In the genomic region with DNA sequence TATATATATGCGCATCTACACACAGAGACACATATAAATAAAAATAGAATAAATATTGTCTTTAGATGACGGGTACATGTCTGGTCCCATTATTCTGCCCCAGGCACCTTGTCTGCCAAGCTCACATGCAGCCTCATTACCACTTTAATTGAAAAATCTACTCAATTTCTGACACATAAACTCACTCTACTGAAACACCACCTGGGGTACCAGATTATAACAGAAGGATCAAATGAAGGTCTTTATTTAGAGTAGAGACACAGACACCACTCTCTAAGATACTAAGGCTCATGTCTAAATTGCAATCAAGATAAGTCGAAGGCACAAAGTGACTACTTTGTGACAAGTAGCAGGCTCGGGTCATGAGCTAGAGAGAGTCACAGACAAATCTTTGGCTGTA, we compare ENCODE assay signal across 19 mouse cellular contexts.
DNase-seq lines count a peak whose midpoint lies in the region; ATAC-seq and TF ChIP-seq lines count a peak whose summit lies in the region.
"Had no signal": no experiment of that assay in that cellular context is flagged by ENCODE, and none has a peak within 500 bp of the region (broad histone marks: within the 10 kb centered on the region; RNA-seq: fewer than 3 reads in every experiment).

No protein-coding gene starts in this region.

- H3K27ac ChIP-seq in hindbrain, embryonic 12.5 days = peak overlapping the region; percentile 41; the same call in 1 of the 2 replicates
- H3K27ac ChIP-seq in hindbrain, embryonic 13.5 days = no peak overlapping the region
- H3K27ac ChIP-seq in neural tube, embryonic 12.5 days = no peak overlapping the region
- no peak overlapping the region for H3K27ac ChIP-seq in neural tube, embryonic 15.5 days (replicated peaks)
- no peak overlapping the region for H3K27ac ChIP-seq in neural tube, embryonic 14.5 days (ENCODE audit: low read depth, low read length)
- H3K27ac ChIP-seq: embryonic facial prominence, embryonic 10.5 days; embryonic facial prominence, embryonic 12.5 days; forebrain, embryonic 13.5 days; forebrain, embryonic 15.5 days had no signal

- H3K9ac ChIP-seq in hindbrain, embryonic 12.5 days = no peak overlapping the region
- no peak overlapping the region for H3K9ac ChIP-seq in hindbrain, embryonic 13.5 days
- H3K9ac ChIP-seq in neural tube, embryonic 12.5 days = no peak overlapping the region
- H3K9ac ChIP-seq in neural tube, embryonic 15.5 days (replicated peaks) = no peak overlapping the region
- H3K9ac ChIP-seq in neural tube, embryonic 14.5 days (replicated peaks; ENCODE audit: low read depth, low read length) = no peak overlapping the region
- H3K9ac ChIP-seq: embryonic facial prominence, embryonic 12.5 days; forebrain, embryonic 13.5 days; forebrain, embryonic 15.5 days had no signal

- 81% methylated on average over 4 of the region's 4 CpGs for WGBS in hindbrain, embryonic 12.5 days
- 71% methylated on average over 4 of the region's 4 CpGs for WGBS in hindbrain, embryonic 13.5 days
- WGBS in neural tube, embryonic 12.5 days = 73% methylated on average over 4 of the region's 4 CpGs
- WGBS in neural tube, embryonic 15.5 days = 64% methylated on average over 4 of the region's 4 CpGs
- 65% methylated on average over 4 of the region's 4 CpGs for WGBS in neural tube, embryonic 14.5 days

- no peak overlapping the region for H3K4me3 ChIP-seq in hindbrain, embryonic 12.5 days
- H3K4me3 ChIP-seq in hindbrain, embryonic 13.5 days = no peak overlapping the region
- H3K4me3 ChIP-seq in neural tube, embryonic 12.5 days = no peak overlapping the region
- H3K4me3 ChIP-seq in neural tube, embryonic 15.5 days (replicated peaks) = no peak overlapping the region
- no peak overlapping the region for H3K4me3 ChIP-seq in neural tube, embryonic 14.5 days (ENCODE audit: low read depth, low read length)
- H3K4me3 ChIP-seq: embryonic facial prominence, embryonic 10.5 days; embryonic facial prominence, embryonic 12.5 days; forebrain, embryonic 13.5 days; forebrain, embryonic 15.5 days had no signal

- no peaks in the 10 kb centered on the region for H3K9me3 ChIP-seq in hindbrain, embryonic 12.5 days (replicated peaks)
- no peaks in the 10 kb centered on the region for H3K9me3 ChIP-seq in hindbrain, embryonic 13.5 days
- H3K9me3 ChIP-seq in neural tube, embryonic 12.5 days = no peaks in the 10 kb centered on the region
- H3K9me3 ChIP-seq in neural tube, embryonic 15.5 days (replicated peaks) = no peaks in the 10 kb centered on the region
- no peaks in the 10 kb centered on the region for H3K9me3 ChIP-seq in neural tube, embryonic 14.5 days (ENCODE audit: control insufficient read depth, low read length)
- H3K9me3 ChIP-seq: embryonic facial prominence, embryonic 10.5 days; embryonic facial prominence, embryonic 12.5 days; forebrain, embryonic 13.5 days; forebrain, embryonic 15.5 days had no signal

- TF ChIP-seq POLR2A in brain, embryonic 14.5 days (IDR thresholded peaks at IDR 0.05; ENCODE audit: borderline replicate concordance, extremely low read depth, insufficient read depth, insufficient read length, poor library complexity, severe bottlenecking) = no peak

- H3K27me3 ChIP-seq in hindbrain, embryonic 12.5 days = no peaks in the 10 kb centered on the region
- no peaks in the 10 kb centered on the region for H3K27me3 ChIP-seq in hindbrain, embryonic 13.5 days
- no peaks in the 10 kb centered on the region for H3K27me3 ChIP-seq in neural tube, embryonic 12.5 days (replicated peaks)
- H3K27me3 ChIP-seq in neural tube, embryonic 15.5 days (replicated peaks) = no peaks in the 10 kb centered on the region
- no peaks in the 10 kb centered on the region for H3K27me3 ChIP-seq in neural tube, embryonic 14.5 days (ENCODE audit: control insufficient read depth, insufficient read depth, low read length)
- H3K27me3 ChIP-seq: embryonic facial prominence, embryonic 12.5 days; forebrain, embryonic 13.5 days; forebrain, embryonic 15.5 days had no signal

- peak; percentile 66 for ATAC-seq in hindbrain, embryonic 12.5 days (ENCODE audit: low FRiP score)
- ATAC-seq in hindbrain, embryonic 13.5 days (ENCODE audit: low FRiP score) = no peak
- ATAC-seq in neural tube, embryonic 12.5 days (ENCODE audit: low FRiP score, low read depth) = peak; percentile 58; the same call in 1 of the 2 replicates
- ATAC-seq in neural tube, embryonic 15.5 days (ENCODE audit: low FRiP score) = no peak
- peak; percentile 41; the same call in 1 of the 2 replicates for ATAC-seq in neural tube, embryonic 14.5 days (ENCODE audit: low read depth)
- ATAC-seq: forebrain, embryonic 13.5 days; forebrain, embryonic 15.5 days had no signal

- no peak overlapping the region for H3K4me2 ChIP-seq in hindbrain, embryonic 12.5 days (replicated peaks)
- no peak overlapping the region for H3K4me2 ChIP-seq in hindbrain, embryonic 13.5 days
- H3K4me2 ChIP-seq in neural tube, embryonic 12.5 days (replicated peaks) = no peak overlapping the region
- no peak overlapping the region for H3K4me2 ChIP-seq in neural tube, embryonic 15.5 days
- no peak overlapping the region for H3K4me2 ChIP-seq in neural tube, embryonic 14.5 days (ENCODE audit: low read depth, low read length)
- H3K4me2 ChIP-seq: embryonic facial prominence, embryonic 12.5 days; forebrain, embryonic 13.5 days; forebrain, embryonic 15.5 days had no signal

- DNase-seq in brain, embryonic 14.5 days (ENCODE audit: low read depth) = peak; percentile 39
- DNase-seq in frontal cortex, postnatal 14 days (ENCODE audit: low spot score in 2 of 2) = no peak
- DNase-seq: adrenal gland, adult 2 months; adrenal gland, postnatal 10 days; adrenal gland, postnatal 25 days; cerebellum, adult 11-12 months; cerebellum, adult 2 months; cerebellum, adult 9-10 months; cerebellum, postnatal 10 days; cerebellum, postnatal 25 days had no signal

- TF ChIP-seq CTCF in brain, embryonic 14.5 days (IDR thresholded peaks at IDR 0.05; ENCODE audit: borderline replicate concordance, extremely low read depth, insufficient read depth, insufficient read length) = no peak

- no peaks in the 10 kb centered on the region for H3K36me3 ChIP-seq in hindbrain, embryonic 12.5 days
- no peaks in the 10 kb centered on the region for H3K36me3 ChIP-seq in hindbrain, embryonic 13.5 days
- no peaks in the 10 kb centered on the region for H3K36me3 ChIP-seq in neural tube, embryonic 12.5 days
- H3K36me3 ChIP-seq in neural tube, embryonic 15.5 days = no peaks in the 10 kb centered on the region
- no peaks in the 10 kb centered on the region for H3K36me3 ChIP-seq in neural tube, embryonic 14.5 days (ENCODE audit: control insufficient read depth, insufficient read depth, low read length)
- H3K36me3 ChIP-seq: embryonic facial prominence, embryonic 10.5 days; embryonic facial prominence, embryonic 12.5 days; forebrain, embryonic 15.5 days had no signal

- no peaks in the 10 kb centered on the region for H3K4me1 ChIP-seq in hindbrain, embryonic 12.5 days
- H3K4me1 ChIP-seq in hindbrain, embryonic 13.5 days (replicated peaks) = peaks cover 4% of the 10 kb centered on the region; the same call in 1 of the 2 replicates
- H3K4me1 ChIP-seq in neural tube, embryonic 12.5 days = no peaks in the 10 kb centered on the region
- 0 out of 2 replicates have a peak, but pooled peaks cover 4% of the 10 kb centered on the region for H3K4me1 ChIP-seq in neural tube, embryonic 15.5 days
- no peaks in the 10 kb centered on the region for H3K4me1 ChIP-seq in neural tube, embryonic 14.5 days (ENCODE audit: control insufficient read depth, insufficient read depth, low read length)
- H3K4me1 ChIP-seq: embryonic facial prominence, embryonic 10.5 days; embryonic facial prominence, embryonic 12.5 days had no signal

Comparison
In these comparisons a context has a peak if more than half of its experiments do, and no peak if none do; other contexts are left out.
1. ATAC-seq: peak in hindbrain, embryonic 12.5 days (single experiment), neural tube, embryonic 12.5 days (single experiment) and neural tube, embryonic 14.5 days (single experiment); none in hindbrain, embryonic 13.5 days (single experiment) and neural tube, embryonic 15.5 days (single experiment).